Mouse (Mus musculus): ENCODE measurements around the gene Osbpl8.
A peak's percentile ranks its signal among the peaks of the same experiment; 100 is the strongest.
"Not testable (repeated sequence)": the region's sequence is repeated elsewhere in the genome, so short reads cannot be mapped to it uniquely, and the experiment has no call there.

Gene Osbpl8

GRCm38 (mm10) chr10:111164304-111165218, at the start of gene Osbpl8:
Osbpl8 (plus strand) TSS chr10:111164752.
- DNase-seq (ENCODE audit: low read depth in 2 of 2, low spot score in 2 of 2), result peak; percentile 100

DNA sequence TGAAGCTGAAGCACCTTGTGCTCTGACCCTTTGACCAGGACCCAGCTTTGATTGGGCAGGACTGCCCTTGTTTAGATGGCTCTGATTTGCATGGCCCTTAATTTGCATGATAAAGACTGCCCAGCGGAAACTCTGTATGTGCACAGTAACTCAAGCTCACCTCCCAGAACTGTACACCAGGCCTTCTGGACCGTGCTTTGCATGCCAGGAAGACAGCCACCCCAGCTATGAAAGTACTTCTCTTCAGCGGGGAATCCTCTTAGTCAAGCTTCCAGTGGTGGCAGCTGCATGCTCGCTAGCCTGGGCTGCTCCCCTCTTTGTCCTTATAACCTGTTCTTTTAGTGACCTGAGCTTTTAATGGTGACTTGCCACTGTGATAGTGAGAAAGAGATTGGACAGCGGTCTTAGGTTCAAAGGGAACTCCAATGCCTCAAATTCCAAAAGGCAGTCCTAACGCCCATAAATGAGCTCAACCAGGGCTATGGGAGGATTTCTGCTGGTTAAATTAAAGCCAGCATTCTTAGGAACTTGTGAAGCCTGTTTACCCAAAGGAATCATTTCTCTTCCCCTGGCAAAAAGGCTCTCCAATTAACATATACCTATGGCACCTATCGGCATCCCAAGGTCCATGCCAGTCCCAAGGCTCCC, 47.2 kb upstream of the Osbpl8 start:
- DNase-seq (ENCODE audit: low read depth in 2 of 2, low spot score in 2 of 2), result no peak

DNA sequence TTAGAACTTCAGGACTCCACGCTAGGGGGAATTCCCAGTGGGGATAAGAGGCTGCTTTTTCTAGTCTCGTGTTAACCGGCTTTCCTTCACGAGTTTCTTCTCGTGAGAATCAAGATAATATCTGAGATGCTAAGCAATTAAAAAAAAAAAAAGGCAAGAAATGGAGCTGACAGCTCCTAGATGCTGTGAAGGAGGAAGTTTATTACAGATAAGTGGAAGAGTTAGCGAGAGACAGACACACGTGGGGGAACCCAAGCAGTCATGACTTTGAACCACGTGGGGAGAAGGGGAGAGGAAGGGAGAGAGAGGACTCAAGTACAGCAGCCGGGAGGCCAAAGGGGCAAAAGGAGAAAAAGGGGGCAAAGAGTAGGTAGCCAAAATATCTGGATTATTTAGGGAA, 46.3 kb upstream of the Osbpl8 start:
- DNase-seq (ENCODE audit: low read depth in 2 of 2, low spot score in 2 of 2), result no peak

DNA sequence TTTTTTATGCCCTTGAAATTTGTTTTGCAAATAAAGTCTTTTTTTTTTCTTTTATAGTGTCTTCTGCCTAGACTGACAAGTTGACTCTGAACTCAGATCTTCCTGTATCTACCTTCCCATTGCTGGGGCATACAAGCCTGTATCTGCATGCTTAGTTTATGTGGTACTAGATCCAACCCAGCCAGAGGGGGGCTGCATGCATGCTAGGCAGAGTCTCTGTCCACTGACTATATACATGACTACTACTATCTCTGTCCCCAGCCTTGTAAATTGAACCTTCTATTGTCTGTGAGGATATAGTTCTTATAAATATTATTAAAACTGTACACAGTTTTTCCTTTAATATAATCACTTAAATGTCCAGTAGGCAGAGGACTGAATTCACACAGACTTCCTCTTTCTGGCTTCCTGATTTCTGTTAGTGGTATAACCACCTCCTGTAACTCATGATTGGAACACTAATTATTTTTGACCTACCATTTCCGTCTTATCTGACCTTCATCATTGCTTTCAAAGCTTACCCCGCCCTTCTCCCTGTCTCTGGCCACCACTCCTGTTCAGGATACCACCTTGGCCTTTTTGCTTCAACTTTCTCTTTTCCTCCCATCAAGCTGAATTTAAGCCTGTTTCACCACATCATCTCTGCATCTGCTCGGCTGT, 45.4 kb upstream of the Osbpl8 start:
- DNase-seq (ENCODE audit: low read depth in 2 of 2, low spot score in 2 of 2), result no peak

GRCm38 (mm10) chr10:111119756-111120155, 44.8 kb upstream of the Osbpl8 start:
- DNase-seq (ENCODE audit: low read depth in 2 of 2, low spot score in 2 of 2), result no peak

DNA sequence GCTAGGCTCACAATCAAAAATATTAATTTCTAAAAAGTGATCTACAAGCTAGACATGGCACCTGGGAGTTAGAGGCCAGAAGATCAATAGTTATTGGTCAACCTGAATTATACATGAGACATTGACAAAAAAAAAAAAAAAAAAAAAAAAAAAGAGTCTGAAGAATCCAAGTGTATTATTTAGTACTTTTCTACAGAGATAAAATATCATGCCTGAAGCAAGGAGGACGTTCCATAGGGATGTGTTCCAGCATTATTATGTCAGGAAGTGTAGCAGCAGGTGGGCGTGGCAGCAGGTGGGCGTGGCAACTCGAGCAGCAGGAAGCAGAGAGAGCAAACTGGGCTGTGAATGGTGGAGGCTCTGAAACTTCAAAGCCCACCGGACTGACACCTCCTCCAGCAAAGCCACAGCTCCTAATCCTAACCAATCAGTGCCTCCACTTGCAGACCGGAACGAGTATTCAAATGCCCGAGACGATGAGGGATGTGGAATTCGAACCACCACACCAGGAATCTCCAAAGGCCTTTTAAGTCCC, 41.6 kb upstream of the Osbpl8 start:
- no peak for DNase-seq (ENCODE audit: low read depth in 2 of 2, low spot score in 2 of 2)

- DNase-seq (ENCODE audit: low read depth in 2 of 2, low spot score in 2 of 2), result no peak
Measured at GRCm38 (mm10) chr10:111124175-111124574, 40.4 kb upstream of the Osbpl8 start.

DNA sequence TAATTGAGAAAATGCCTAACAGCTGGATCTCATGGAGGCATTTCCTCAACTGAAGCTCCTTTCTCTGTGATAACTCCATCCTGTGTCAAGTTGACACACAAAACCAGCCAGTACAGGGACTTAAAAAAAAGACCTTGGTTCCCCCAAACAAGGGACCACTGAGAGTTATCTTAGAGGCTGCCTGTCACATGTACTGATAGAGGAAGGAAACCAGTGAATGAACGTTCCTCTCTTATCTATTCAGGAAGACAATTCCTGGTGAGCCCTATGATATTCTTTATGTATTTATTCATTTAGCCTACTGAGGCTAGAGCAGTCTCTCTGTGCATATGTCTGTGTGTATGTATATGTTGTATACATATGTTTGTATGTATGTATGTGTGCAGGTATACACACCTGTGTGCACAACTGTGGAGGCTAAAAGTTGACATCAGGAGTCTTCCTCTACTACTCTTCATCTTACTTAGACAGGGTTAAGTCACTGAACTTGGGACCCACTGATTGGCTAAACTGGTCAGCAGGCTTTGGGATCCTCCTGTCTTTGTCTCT, 39.7 kb upstream of the Osbpl8 start:
- no peak for DNase-seq (ENCODE audit: low read depth in 2 of 2, low spot score in 2 of 2)

- DNase-seq (ENCODE audit: low read depth in 2 of 2, low spot score in 2 of 2), result no peak
Measured at GRCm38 (mm10) chr10:111127388-111127787, 37.2 kb upstream of the Osbpl8 start.

DNA sequence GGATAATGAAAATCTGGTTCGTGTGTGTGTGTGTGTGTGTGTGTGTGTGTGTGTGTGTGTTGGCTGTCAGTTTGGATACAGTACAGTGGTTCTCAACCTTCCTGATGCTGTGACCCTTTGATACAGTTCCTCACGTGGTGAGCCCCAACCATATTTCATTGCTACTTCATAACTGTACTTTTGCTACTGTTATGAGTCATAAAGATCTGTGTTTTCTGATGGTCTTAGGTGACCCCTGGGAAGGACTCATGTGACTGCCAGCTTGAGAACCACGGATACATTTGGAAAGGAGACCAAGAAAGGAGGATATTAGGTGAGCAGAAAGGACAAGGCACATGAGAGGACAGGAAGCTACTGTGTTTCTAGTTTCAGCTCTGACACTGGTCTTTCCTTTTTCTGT, 36.1 kb upstream of the Osbpl8 start:
- no peak for DNase-seq (ENCODE audit: low read depth in 2 of 2, low spot score in 2 of 2)

DNA sequence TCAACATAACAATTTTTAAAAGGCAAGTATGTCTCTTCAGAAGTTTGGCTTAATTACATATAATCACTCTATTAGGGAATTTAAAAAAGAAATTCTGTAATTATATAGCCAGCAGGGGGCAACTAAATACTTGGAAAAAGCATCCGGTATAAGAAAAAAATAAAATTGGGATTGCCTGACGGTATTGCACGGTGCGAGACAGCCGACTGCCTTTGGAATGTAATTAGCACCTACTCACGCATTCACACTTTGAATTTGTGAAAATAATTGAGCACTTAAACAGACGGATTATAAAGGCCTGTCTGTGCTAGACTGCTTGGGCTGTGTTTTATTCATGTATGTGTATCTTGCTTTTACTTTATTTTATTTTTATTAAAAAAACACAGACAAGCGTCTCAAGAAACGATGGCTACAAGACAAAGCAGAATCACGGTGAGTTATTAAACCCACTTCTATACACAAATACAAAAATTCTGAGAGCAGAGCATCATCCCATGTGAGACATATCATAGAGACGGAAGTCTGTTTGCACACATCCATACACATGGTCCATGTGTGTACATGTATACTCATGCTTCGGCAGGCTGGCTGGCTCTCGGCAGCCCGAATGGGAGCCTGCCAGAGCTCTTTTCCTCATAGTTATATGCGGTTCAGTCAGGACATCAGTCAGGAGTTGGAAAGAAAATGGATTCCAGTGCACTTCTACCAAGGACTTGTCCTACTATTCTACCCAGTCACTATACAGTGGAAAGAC, 34.5 kb upstream of the Osbpl8 start:
- DNase-seq (ENCODE audit: low read depth in 2 of 2, low spot score in 2 of 2), result no peak

GRCm38 (mm10) chr10:111130872-111131271, 33.7 kb upstream of the Osbpl8 start:
- DNase-seq (ENCODE audit: low read depth in 2 of 2, low spot score in 2 of 2), result no peak

- no peak for DNase-seq (ENCODE audit: low read depth in 2 of 2, low spot score in 2 of 2)
Measured at GRCm38 (mm10) chr10:111133271-111133670, 31.3 kb upstream of the Osbpl8 start.

DNA sequence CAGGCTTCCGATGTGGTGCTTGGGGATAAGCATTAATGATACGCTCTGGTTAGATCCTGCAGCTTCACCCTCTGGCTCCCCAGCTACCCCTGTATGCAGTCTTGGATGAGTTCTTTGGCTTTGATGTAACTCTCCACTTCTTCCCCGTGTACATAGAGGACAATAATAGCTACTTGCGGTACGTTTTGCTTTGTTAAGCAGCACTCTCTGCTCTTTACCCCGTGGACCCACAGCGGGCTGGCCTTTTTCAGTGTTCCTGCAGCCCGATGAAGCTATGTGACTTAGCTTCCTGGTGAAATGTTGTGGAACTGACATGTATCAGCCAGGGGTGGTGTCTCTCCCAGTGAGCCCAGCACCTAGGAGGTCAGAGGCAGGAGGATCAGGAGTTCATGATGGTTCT, 30.6 kb upstream of the Osbpl8 start:
- DNase-seq (ENCODE audit: low read depth in 2 of 2, low spot score in 2 of 2), result no peak

- DNase-seq (ENCODE audit: low read depth in 2 of 2, low spot score in 2 of 2), result no peak
Measured at GRCm38 (mm10) chr10:111134412-111134957, 30.1 kb upstream of the Osbpl8 start.

DNA sequence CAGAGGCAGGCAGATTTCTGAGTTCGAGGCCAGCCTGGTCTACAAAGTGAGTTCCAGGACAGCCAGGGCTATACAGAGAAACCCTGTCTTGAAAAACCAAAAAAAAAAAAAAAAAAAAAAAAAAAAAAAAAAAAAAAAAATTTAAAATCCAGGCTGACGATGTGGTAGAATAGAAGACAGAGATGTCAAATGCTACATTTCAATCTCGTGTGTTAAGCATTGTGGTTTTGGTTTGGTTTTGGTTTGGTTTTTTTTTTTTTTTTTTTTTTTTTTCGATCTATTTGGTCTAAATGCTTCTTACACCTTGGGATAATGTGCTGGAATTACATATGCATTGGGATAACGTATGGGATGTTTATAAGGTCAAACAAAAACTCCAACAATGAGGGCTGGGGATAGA, 28.2 kb upstream of the Osbpl8 start:
- not testable (repeated sequence) for DNase-seq (ENCODE audit: low read depth in 2 of 2, low spot score in 2 of 2)

DNA sequence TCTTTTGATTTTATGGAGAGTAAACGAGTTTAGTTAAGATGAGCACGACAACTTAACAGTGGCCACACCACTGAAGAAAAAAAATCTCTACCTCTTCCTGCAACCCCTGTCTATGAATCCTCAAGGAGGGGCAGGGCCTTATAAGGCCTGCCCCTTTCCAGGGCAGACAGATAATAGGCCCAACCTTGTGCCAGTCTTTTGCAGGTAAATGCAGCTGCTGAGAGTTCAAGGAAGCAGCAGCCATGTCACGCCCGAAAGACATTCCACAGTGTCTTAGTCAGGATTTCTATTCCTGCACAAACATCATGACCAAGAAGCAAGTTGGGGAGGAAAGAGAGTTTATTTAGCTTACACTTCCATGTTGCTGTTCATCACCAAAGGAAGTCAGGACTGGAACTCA, 26.6 kb upstream of the Osbpl8 start:
- no peak for DNase-seq (ENCODE audit: low read depth in 2 of 2, low spot score in 2 of 2)

- DNase-seq (ENCODE audit: low read depth in 2 of 2, low spot score in 2 of 2), result no peak
Measured at GRCm38 (mm10) chr10:111139170-111139569, 25.4 kb upstream of the Osbpl8 start.

DNA sequence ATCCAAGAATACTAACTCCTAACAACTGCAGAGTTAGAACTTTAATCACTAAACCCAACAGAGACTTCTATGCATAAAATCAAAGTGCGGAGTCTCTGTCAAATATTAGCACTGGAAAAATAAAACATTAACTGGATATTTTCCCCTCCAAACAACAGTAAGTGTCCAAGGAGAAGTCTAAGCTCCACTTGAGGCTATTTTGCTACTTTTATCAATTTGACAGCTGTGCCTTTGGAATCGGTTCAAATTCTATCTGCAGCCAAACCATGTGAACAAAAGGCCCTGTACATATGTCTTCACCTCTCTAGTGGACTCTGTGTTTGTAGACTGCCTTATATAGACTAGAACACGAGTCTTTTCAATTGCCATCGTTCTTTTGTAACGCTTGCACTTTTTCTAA, 24.7 kb upstream of the Osbpl8 start:
- no peak for DNase-seq (ENCODE audit: low read depth in 2 of 2, low spot score in 2 of 2)

- no peak for DNase-seq (ENCODE audit: low read depth in 2 of 2, low spot score in 2 of 2)
Measured at GRCm38 (mm10) chr10:111144371-111144959, 20.1 kb upstream of the Osbpl8 start.

Data from CD8-positive naive resting alpha-beta T cell, adult 2 months (primary cell).